9 mouse cellular contexts compared by ENCODE assay signal in the genomic region with DNA sequence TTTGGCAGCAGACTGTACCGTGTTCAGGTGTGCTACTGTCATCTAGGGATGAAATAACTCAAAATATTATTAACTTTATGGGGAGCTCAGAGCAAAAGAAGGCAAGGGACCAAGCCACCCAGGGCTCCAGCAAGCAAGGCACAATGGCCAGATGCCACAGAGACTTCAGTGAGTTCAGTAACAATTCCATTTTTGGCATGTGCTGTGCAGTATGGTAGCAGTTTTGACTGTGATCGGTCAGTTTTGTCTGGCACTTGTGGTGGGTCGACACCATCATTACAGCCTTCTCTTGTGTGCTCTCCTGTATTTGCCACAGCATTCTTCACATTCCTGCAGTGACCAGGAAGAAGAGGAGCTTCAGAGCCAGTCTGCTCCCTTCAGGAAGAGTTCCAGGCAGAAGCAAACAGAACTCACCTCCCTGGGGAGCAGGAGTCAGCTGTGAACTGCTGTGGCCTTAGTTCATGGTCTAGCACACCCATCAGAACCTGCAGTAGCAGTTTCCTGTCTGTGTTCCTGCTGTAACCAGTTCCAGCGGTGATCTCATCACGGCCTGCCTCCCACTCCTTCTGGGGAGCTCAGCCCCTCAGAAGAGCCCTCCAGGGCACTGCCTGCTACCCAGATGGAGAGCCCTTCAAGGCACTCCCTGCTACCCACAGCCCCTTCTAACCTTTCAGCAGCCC. TPM values are rescaled to one million over a fixed set of nuclear protein-coding genes. Genes with fewer than 3 reads are reported as not detected.
DNase-seq lines count a peak whose midpoint lies in the region; ATAC-seq lines count a peak whose summit lies in the region.
"Had no signal": no experiment of that assay in that cellular context is flagged by ENCODE, and none has a peak within 500 bp of the region (broad histone marks: within the 10 kb centered on the region; RNA-seq: fewer than 3 reads in every experiment).

No protein-coding gene starts in this region.

- 72% methylated on average over 5 of the region's 5 CpGs for WGBS in forebrain, embryonic 16.5 days

- no peak overlapping the region for H3K4me3 ChIP-seq in forebrain, embryonic 16.5 days (replicated peaks; ENCODE audit: low read length)
- H3K4me3 ChIP-seq: midbrain, embryonic 12.5 days had no signal

- no peaks in the 10 kb centered on the region for H3K27me3 ChIP-seq in forebrain, embryonic 16.5 days (replicated peaks; ENCODE audit: control insufficient read depth, insufficient read depth, low read length)

- no peaks in the 10 kb centered on the region for H3K4me1 ChIP-seq in forebrain, embryonic 16.5 days (replicated peaks; ENCODE audit: control insufficient read depth, insufficient read depth, low read length)
- H3K4me1 ChIP-seq: midbrain, embryonic 12.5 days had no signal

- no peak overlapping the region for H3K9ac ChIP-seq in forebrain, embryonic 16.5 days (replicated peaks; ENCODE audit: low read depth, low read length)
- H3K9ac ChIP-seq: midbrain, embryonic 12.5 days had no signal

- H3K4me2 ChIP-seq in forebrain, embryonic 16.5 days (ENCODE audit: low read length), result no peak overlapping the region
- H3K4me2 ChIP-seq: midbrain, embryonic 12.5 days had no signal

- H3K36me3 ChIP-seq in forebrain, embryonic 16.5 days (ENCODE audit: control insufficient read depth, insufficient read depth), result no peaks in the 10 kb centered on the region
- H3K36me3 ChIP-seq: midbrain, embryonic 12.5 days had no signal

- no peak for ATAC-seq in forebrain, embryonic 16.5 days

- peak; percentile 26 for DNase-seq in adrenal gland, adult 8-10 months
- no peak for DNase-seq in adrenal gland, postnatal 4 days (ENCODE audit: low spot score in 2 of 2)
- peak; percentile 6 to 8 for DNase-seq in gastrocnemius, adult 8-10 months (ENCODE audit: low spot score in 2 of 2)
- DNase-seq in kidney, adult 11 months, result peak; percentile 71
- DNase-seq in lung, postnatal 14 days, result peak; percentile 27
- DNase-seq in layer of hippocampus, adult 9-11 months, result no peak
- no peak for DNase-seq in left cerebral cortex, adult 11 months (ENCODE audit: low spot score)

- no peak overlapping the region for H3K27ac ChIP-seq in forebrain, embryonic 16.5 days (ENCODE audit: low read length)
- H3K27ac ChIP-seq: midbrain, embryonic 12.5 days had no signal

- H3K9me3 ChIP-seq in forebrain, embryonic 16.5 days (ENCODE audit: control insufficient read depth, low read length), result no peaks in the 10 kb centered on the region
- H3K9me3 ChIP-seq: midbrain, embryonic 12.5 days had no signal

RNA-seq across cellular contexts. Expression of a gene that starts 16.8 kb away (rescaled TPM):
- total RNA-seq in adrenal gland, adult 8-10 months (2022), result 10 to 100 TPM; 28.2 to 42.2 (median 34.3) TPM
- total RNA-seq in adrenal gland, postnatal 4 days (2021), result 10 to 100 TPM; 41.8 to 45.3 TPM
- 10 to 100 TPM; 12.2 to 17.2 (median 13.9) TPM for total RNA-seq in gastrocnemius, adult 8-10 months (2022)
- polyA plus RNA-seq in forebrain, embryonic 16.5 days (2015; fragmentation: Nextera tagmentation; extraction: Ambion mirVana), result 35.7 and 39.3 TPM in 2 replicates

Comparison
In these comparisons a context has a peak if more than half of its experiments do, and no peak if none do; other contexts are left out.
1. DNase-seq: peak in adrenal gland, adult 8-10 months (single experiment), gastrocnemius, adult 8-10 months (2 of 2), kidney, adult 11 months (single experiment) and lung, postnatal 14 days (single experiment); none in adrenal gland, postnatal 4 days (0 of 2), layer of hippocampus, adult 9-11 months (single experiment) and left cerebral cortex, adult 11 months (single experiment).